Mouse (Mus musculus): ENCODE data around the gene Trim30c.
"Not testable (repeated sequence)": the region's sequence is repeated elsewhere in the genome, so short reads cannot be mapped to it uniquely, and the experiment has no call there.

GRCm38 (mm10) chr7:104348043-104348442 lies 52.6 kb downstream of the Trim30c start:
- not testable (repeated sequence) for TF ChIP-seq CTCF (IDR thresholded peaks at IDR 0.05; ENCODE audit: borderline replicate concordance, control insufficient read depth, extremely low read depth, insufficient read depth, low read length, poor library complexity); POLR2A (IDR thresholded peaks at IDR 0.05; ENCODE audit: control insufficient read depth, extremely low read depth, insufficient read depth, low read length, poor library complexity)
